Mouse (Mus musculus) forebrain, embryonic 12.5 days (tissue): ENCODE results near the gene Zfp433. TPM values are rescaled to one million over a fixed set of nuclear protein-coding genes. Genes with fewer than 3 reads are reported as not detected.
A peak's percentile ranks its signal among the peaks of the same experiment; 100 is the strongest.
"Not testable (repeated sequence)": the region's sequence is repeated elsewhere in the genome, so short reads cannot be mapped to it uniquely, and the experiment has no call there.

Source experiments
- ATAC-seq: fragments of 200-750 bp; cut with Nextera tagmentation; 2 replicates; pipeline ENCODE4 v1.8.0; 2017; ENCODE audit warnings: moderate TSS enrichment; ENCODE audit not compliant: low FRiP score
- H3K27ac ChIP-seq: fragments of 300-500 bp; sonication (generic); 2 replicates; pipeline ENCODE4 v1.5.1; 2016; ENCODE audit warnings: mild to moderate bottlenecking
- H3K27me3 ChIP-seq: fragments of 300-500 bp; sonication (generic); 2 replicates; pipeline ENCODE4 v1.6.1; 2016; ENCODE audit warnings: mild to moderate bottlenecking
- H3K36me3 ChIP-seq: fragments of 300-500 bp; sonication (generic); replicated peaks from 2 replicates; pipeline ENCODE4 v1.6.1; 2016; ENCODE audit warnings: mild to moderate bottlenecking
- H3K4me1 ChIP-seq: fragments of 300-500 bp; sonication (generic); 2 replicates; pipeline ENCODE4 v1.6.1; 2016
- H3K4me2 ChIP-seq: fragments of 300-500 bp; sonication (generic); 2 replicates; pipeline ENCODE4 v1.6.1; 2016; ENCODE audit warnings: mild to moderate bottlenecking, moderate library complexity
- H3K4me3 ChIP-seq: fragments of 300-500 bp; sonication (generic); replicated peaks from 2 replicates; pipeline ENCODE4 v1.5.1; 2016; ENCODE audit warnings: mild to moderate bottlenecking
- H3K9ac ChIP-seq: fragments of 300-500 bp; sonication (generic); 2 replicates; pipeline ENCODE4 v1.6.1; 2016; ENCODE audit warnings: mild to moderate bottlenecking
- H3K9me3 ChIP-seq: fragments of 300-500 bp; sonication (generic); 2 replicates; pipeline ENCODE4 v1.6.1; 2016
- WGBS: fragments of 180-500 bp; shearing (Covaris S2); methylation state at CpG from one replicate; pipeline ENCODE4 v1.1.7; 2016; 5-methylcytosine and 5-hydroxymethylcytosine counted together
- polyA plus RNA-seq: library from polyadenylated mRNA; unstranded; fragments of >200 nt; fragmentation: Nextera tagmentation; extraction: Ambion mirVana; gene quantifications from 2 replicates; pipeline ENCODE4 v1.2.1, GENCODE M21; 2016

The Zfp433 gene
- polyA plus RNA-seq = 19.1 and 24.6 TPM in 2 replicates

DNA sequence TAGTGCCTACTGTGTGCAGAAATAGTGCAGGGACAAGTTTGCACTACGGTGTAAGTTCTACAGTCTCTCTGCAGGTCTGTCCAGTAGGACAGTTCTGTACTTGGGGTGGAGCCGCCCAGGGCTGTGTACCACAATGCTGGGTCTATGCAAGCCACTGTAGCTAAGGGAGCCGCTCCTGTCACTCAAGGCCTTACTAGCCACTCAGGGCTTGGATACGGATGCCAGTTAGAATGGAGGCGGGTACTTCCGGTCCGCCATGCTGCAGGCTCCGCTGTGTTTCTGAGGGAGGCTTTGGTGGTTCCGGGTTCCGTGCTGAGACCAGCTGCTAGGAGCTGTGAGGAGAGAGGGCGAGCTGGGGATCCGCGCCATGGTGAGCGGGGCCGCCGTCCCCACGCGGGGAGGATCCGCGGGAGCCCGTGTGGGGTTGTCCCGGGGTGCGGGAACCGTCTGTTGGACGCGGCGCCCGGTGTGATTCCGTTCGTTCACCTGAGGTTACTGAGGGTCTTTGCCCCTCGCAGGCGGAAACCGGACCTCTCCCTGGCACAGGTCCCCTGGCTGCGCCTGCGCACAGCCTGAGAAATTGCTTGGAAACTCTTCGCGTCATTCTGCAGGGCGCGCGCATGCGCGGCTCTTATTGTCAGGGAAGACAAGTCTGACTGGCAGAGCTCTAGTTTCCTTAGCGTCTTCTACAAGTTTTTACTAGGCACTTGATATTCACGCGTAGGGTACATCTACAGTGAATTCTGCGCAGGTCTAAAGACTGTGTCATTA lies at the start of gene Zfp433:
Gene Zfp433, plus strand, starts transcription at position 295 of the 771 bp plus-strand sequence.
- not testable (repeated sequence) for H3K9ac ChIP-seq, H3K4me1 ChIP-seq, H3K9me3 ChIP-seq, H3K4me2 ChIP-seq, H3K27me3 ChIP-seq, H3K36me3 ChIP-seq, H3K27ac ChIP-seq, H3K4me3 ChIP-seq
- peak; percentile 100 for ATAC-seq
- WGBS = no CpG with 5 or more reads among the region's 46 CpGs

DNA sequence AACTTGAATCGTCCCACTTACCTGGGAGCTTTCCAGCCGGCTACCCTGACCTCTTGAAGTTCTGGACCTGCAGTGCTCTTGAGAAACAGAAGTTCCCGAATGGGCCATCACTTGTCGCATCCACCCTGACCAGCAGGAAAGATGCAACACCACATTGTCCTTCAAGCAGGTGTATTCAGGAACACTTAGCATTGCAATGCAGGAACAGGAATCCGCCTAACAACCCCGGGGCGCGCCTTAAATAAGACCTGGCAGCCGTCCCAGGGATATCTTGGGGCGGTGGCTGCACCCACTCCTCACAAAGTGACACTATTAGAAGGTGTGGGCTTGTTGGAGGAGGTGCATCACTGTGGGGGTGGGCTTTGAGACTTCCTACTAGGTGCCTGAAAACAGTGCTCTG lies 49.4 kb upstream of the Zfp433 start:
- Histone ChIP-seq H3K36me3 (peaks cover 51% of the 10 kb centered on the region), H3K4me3 (no peak overlapping the region), H3K4me2 (no peak overlapping the region)

DNA sequence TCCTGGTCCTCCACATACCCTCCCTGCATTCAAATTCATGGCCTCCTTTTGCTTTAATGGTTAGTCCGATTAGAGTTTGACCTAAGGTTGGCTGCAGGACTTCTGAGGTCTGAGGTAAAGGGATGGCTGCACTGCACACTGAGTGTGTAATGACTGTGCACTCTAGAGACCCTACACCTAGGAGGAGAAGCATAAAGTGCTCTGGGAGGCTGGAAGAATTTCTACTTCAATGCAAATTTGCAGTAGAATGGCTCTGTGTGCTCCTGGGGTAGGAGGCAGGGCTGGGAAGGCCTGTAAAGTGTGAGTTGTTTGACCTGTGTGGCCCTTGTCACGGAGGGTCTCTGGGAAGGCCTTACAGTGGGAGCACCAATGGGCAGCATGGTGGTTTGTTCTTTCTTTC lies 48.5 kb upstream of the Zfp433 start:
- no peak for ATAC-seq
- Histone ChIP-seq H3K9ac (no peak overlapping the region), H3K9me3 (peaks cover 63% of the 10 kb centered on the region), H3K4me1 (no peaks in the 10 kb centered on the region), H3K27me3 (no peaks in the 10 kb centered on the region), H3K4me2 (no peak overlapping the region), H3K4me3 (no peak overlapping the region), H3K36me3 (peaks cover 49% of the 10 kb centered on the region), H3K27ac (no peak overlapping the region)
- 90% methylated on average over 2 of the region's 2 CpGs for WGBS

More for the DNA sequence above, 49.4 kb upstream of the Zfp433 start:
- no peaks in the 10 kb centered on the region for H3K4me1 ChIP-seq
- no peak overlapping the region for H3K9ac ChIP-seq
- ATAC-seq = no peak
- no peaks in the 10 kb centered on the region for H3K27me3 ChIP-seq
- peaks cover 60% of the 10 kb centered on the region for H3K9me3 ChIP-seq
- no peak overlapping the region for H3K27ac ChIP-seq
- 95% methylated on average over 10 of the region's 10 CpGs for WGBS

DNA sequence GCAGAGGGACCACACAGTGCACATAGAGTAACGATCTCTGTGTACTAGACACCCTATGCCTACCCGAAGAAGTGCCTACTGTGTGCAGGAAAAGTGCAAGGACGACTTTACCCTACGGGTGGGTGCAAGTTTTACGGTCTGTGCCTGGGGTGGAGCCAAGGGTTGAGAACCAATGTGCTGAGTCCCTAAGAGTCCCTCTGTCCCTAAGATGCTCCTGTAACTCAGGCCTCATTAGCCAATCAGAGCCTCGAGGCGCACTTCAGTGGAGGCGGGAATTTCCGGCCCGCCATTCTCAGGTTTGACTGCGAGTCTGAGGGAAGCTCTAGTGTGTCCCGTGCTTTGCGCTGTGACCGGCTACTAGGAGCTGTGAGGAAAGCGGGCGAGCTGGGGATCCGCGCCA lies 17.5 kb upstream of the Zfp433 start:
- not testable (repeated sequence) for H3K4me1 ChIP-seq, H3K4me2 ChIP-seq, H3K4me3 ChIP-seq, H3K9ac ChIP-seq, H3K9me3 ChIP-seq, H3K27ac ChIP-seq, ATAC-seq, H3K27me3 ChIP-seq, H3K36me3 ChIP-seq
- no CpG with 5 or more reads among the region's 18 CpGs for WGBS

DNA sequence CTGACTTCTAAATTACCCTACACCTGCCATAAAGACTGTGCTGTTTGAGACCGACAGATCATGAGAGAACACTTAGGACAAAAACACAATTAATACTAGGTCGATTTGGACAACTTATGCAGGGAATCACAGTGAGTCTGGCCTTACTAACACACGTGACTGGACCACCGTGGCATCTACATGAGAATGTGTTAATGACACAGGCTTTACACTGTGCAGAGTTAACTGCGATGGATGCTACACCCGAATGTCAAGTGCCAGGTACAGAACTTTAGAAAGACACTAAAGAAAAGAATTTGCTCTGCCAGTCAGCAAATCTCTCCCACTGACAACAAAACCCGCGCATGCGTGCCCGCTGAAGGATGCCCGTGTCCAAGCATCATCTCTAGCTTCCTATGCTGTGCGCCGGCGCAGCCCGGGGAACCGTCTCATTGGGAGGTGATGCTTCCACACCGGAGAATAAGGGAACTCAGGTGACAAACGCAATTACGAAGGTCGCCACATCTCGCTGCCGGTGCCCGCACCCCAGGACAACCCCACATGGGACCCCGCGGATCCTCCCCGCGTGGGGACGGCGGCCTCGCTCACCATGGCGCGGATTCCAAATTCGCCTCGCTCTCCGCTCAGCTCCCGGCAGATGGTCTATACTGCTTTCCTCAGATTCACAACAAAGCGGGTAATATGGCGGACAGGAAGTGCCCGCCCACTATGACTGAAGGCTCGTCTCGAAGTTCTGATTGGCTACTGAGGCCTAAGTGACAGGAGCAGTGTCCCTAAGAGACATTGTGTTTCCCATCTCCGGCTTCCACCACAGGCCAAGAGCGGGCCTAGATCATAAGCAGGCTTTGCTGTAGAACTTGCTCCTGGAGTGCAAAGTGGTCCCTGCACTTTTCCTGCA lies 66.1 kb downstream of the Zfp433 start, which contains the start of gene Gm3055:
Gene Gm3055, minus strand, starts transcription at position 656 of the 898 bp plus-strand sequence.
- H3K4me3 ChIP-seq, H3K27ac ChIP-seq, H3K36me3 ChIP-seq, H3K9me3 ChIP-seq, H3K4me2 ChIP-seq, H3K9ac ChIP-seq, H3K4me1 ChIP-seq, H3K27me3 ChIP-seq: not testable (repeated sequence)
- peak; percentile 99 for ATAC-seq
- no CpG with 5 or more reads among the region's 43 CpGs for WGBS

DNA sequence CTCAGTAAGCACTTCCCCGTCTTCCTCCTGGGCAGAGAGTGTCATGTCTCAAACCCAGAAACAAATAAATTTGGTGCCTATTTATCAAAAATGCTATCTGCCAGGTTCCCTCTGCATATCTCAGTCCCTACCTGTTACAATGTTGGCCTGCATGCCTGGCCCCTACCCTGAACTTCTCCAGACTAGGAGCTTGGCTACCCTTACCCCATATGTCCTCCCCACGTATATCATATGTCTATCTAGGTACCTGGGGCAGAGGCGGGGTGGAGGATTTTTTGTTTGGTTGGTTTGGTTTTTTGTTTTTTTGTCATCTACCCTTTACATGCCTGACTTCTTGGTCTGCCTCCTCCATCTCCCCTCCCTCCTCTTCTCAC lies 66.8 kb downstream of the Zfp433 start:
- WGBS = no CpG with 5 or more reads among the region's 3 CpGs
- ATAC-seq = peak; percentile 62

More for the DNA sequence above, 66.8 kb downstream of the Zfp433 start:
- not testable (repeated sequence) for H3K4me1 ChIP-seq, H3K4me2 ChIP-seq, H3K27me3 ChIP-seq, H3K27ac ChIP-seq, H3K9ac ChIP-seq, H3K4me3 ChIP-seq, H3K9me3 ChIP-seq, H3K36me3 ChIP-seq

Other genes starting within 250 kb of the Zfp433 start
- gene Nfic, start 249.2 kb upstream of the Zfp433 start, polyA plus RNA-seq = 15.3 and 16.3 TPM in 2 replicates
- 37.1 and 42.4 TPM in 2 replicates for gene Celf5, start 222.1 kb upstream of the Zfp433 start, polyA plus RNA-seq
- gene Ncln, start 208.4 kb upstream of the Zfp433 start, polyA plus RNA-seq = 65.8 and 66.6 TPM in 2 replicates
- 0.21 and 0.49 TPM in 2 replicates for gene S1pr4, start 204.7 kb upstream of the Zfp433 start, polyA plus RNA-seq
- 0.49 and 0.92 TPM in 2 replicates for gene Gna15, start 180.6 kb upstream of the Zfp433 start, polyA plus RNA-seq
- 74.8 and 75.9 TPM in 2 replicates for gene Gna11, start 159.6 kb upstream of the Zfp433 start, polyA plus RNA-seq
- gene Aes, start 145.3 kb upstream of the Zfp433 start, polyA plus RNA-seq = 520 TPM in 2 replicates
- 14.3 and 16.5 TPM in 2 replicates for gene Tle2, start 130.3 kb upstream of the Zfp433 start, polyA plus RNA-seq
- gene Tle6, start 103.8 kb upstream of the Zfp433 start, polyA plus RNA-seq = 3.1 and 4.3 TPM in 2 replicates
- gene BC025920, start 98.6 kb upstream of the Zfp433 start, polyA plus RNA-seq = 2.2 and 2.7 TPM in 2 replicates
- 50.7 and 52.6 TPM in 2 replicates for gene Sirt6, start 77.0 kb upstream of the Zfp433 start, polyA plus RNA-seq
- gene Ankrd24, start 76.3 kb upstream of the Zfp433 start, polyA plus RNA-seq = 6.2 and 7.4 TPM in 2 replicates
- 4.3 and 4.5 TPM in 2 replicates for gene Gm10778, start 55.8 kb upstream of the Zfp433 start, polyA plus RNA-seq
- gene Gm3055, start 66.3 kb downstream of the Zfp433 start, polyA plus RNA-seq = 14.2 and 15.5 TPM in 2 replicates
- gene Gm4767, start 107.4 kb downstream of the Zfp433 start, polyA plus RNA-seq = 2.6 and 2.7 TPM in 2 replicates
- 8.5 and 10.7 TPM in 2 replicates for gene Gm32687, start 159.1 kb downstream of the Zfp433 start, polyA plus RNA-seq
- gene Zfp781, start 225.7 kb downstream of the Zfp433 start, polyA plus RNA-seq = 5.0 and 5.3 TPM in 2 replicates